Mouse (Mus musculus) forebrain, embryonic 16.5 days (tissue): ENCODE data around the gene Hoxc5. TPM values are rescaled to one million over a fixed set of nuclear protein-coding genes. Genes with fewer than 3 reads are reported as not detected.

ENCODE experiments used
- ATAC-seq: fragments of 200-750 bp; cut with Nextera tagmentation; 2 replicates; pipeline ENCODE4 v1.8.0; 2017; ENCODE audit warnings: mild to moderate bottlenecking, moderate library complexity
- H3K27ac ChIP-seq: fragments of 300-500 bp; sonication (generic); 2 replicates; pipeline ENCODE4 v1.5.1; 2014; ENCODE audit warnings: low read length, control low read depth
- H3K27me3 ChIP-seq: fragments of 300-500 bp; sonication (generic); replicated peaks from 2 replicates; pipeline ENCODE4 v1.6.1; 2014; ENCODE audit warnings: low read length; ENCODE audit not compliant: control insufficient read depth, insufficient read depth
- H3K36me3 ChIP-seq: fragments of 300-500 bp; sonication (generic); 2 replicates; pipeline ENCODE4 v1.6.1; 2014; ENCODE audit not compliant: control insufficient read depth, insufficient read depth
- H3K4me1 ChIP-seq: fragments of 300-500 bp; sonication (generic); replicated peaks from 2 replicates; pipeline ENCODE4 v1.6.1; 2014; ENCODE audit warnings: low read length; ENCODE audit not compliant: control insufficient read depth, insufficient read depth
- H3K4me2 ChIP-seq: fragments of 300-500 bp; sonication (generic); 2 replicates; pipeline ENCODE4 v1.6.1; 2014; ENCODE audit warnings: mild to moderate bottlenecking, low read length, control low read depth
- H3K4me3 ChIP-seq: fragments of 300-500 bp; sonication (generic); replicated peaks from 2 replicates; pipeline ENCODE4 v1.5.1; 2014; ENCODE audit warnings: mild to moderate bottlenecking, low read length, control low read depth
- H3K9ac ChIP-seq: fragments of 300-500 bp; sonication (generic); replicated peaks from 2 replicates; pipeline ENCODE4 v1.6.1; 2014; ENCODE audit warnings: low read depth, low read length, control low read depth
- H3K9me3 ChIP-seq: fragments of 300-500 bp; sonication (generic); 2 replicates; pipeline ENCODE4 v1.6.1; 2016; ENCODE audit warnings: low read length; ENCODE audit not compliant: control insufficient read depth
- WGBS: fragments of 180-500 bp; shearing (Covaris S2); extraction: QIAGEN DNeasy Blood & Tissue Kit; methylation state at CpG from one replicate; pipeline ENCODE4 v1.1.7; 2014; 5-methylcytosine and 5-hydroxymethylcytosine counted together
- polyA plus RNA-seq: library from polyadenylated mRNA; unstranded; fragments of >200 nt; fragmentation: Nextera tagmentation; extraction: Ambion mirVana; gene quantifications from 2 replicates; pipeline ENCODE4 v1.2.1, GENCODE M21; 2015

Gene Hoxc5
- polyA plus RNA-seq, 1 experiment from 2014 or later, result not detected

DNA sequence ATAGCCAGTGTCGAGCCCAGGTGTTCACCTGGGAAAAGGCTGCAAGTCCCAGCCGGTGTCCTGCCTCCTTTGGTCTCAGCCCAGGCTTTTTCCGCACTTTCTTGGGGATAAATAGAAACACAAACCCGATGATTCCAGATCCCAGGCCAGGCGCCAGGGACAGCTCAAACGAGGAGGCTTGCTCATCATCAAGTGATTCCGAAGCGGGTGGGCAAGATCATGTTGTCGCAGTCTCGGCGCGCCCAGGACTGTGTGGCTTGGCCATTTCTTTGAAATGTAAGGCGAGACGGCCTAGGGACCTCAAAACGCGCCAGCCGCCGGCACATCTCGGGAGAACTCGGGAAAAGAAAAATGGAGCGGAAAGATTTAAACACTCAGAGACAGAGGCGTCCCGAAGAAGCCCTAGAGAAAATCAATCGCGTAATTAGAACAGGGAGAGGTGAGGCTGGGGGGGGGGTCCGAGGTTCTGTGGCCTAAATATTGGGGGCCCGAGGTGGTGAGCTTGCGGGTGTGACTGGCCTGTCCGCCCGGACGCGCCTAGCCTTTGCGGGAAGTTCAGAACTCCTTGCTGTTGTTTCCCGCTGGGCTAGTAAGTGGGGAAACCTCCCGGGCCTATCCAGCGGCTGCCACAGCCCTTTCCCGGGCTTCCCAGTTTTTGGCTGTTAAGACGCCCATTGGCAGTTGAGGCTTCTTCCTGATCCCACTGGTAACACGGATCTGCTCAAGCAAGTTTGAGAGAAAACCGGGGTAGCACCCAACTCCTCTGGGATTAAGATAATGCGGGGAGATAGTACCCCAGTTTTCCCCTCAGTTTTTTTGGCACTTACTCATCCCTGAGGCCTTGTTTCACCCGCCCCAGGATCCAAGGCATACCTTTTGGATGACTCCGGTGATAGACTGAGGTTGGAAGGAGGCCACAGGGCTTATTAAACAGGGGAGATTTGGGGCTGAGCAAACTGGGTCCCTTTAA lies 60.3 kb downstream of the Hoxc5 start:
- H3K27me3 ChIP-seq, result peaks cover 91% of the 10 kb centered on the region
- H3K4me3 ChIP-seq, result no peak overlapping the region
- H3K4me1 ChIP-seq, result no peaks in the 10 kb centered on the region
- H3K27ac ChIP-seq, result no peak overlapping the region
- H3K36me3 ChIP-seq, result no peaks in the 10 kb centered on the region
- H3K4me2 ChIP-seq, result no peak overlapping the region
- no peak for ATAC-seq
- no peak overlapping the region for H3K9ac ChIP-seq
- WGBS, result under 1% methylated on average over 43 of the region's 43 CpGs
- H3K9me3 ChIP-seq, result no peaks in the 10 kb centered on the region

- no peak overlapping the region for H3K9ac ChIP-seq
- peaks cover 89% of the 10 kb centered on the region for H3K27me3 ChIP-seq
- WGBS, result 7% methylated on average over 9 of the region's 9 CpGs
- no peak overlapping the region for H3K4me3 ChIP-seq
- ATAC-seq, result no peak
- no peaks in the 10 kb centered on the region for H3K4me1 ChIP-seq
- no peaks in the 10 kb centered on the region for H3K36me3 ChIP-seq
- no peaks in the 10 kb centered on the region for H3K9me3 ChIP-seq
- H3K4me2 ChIP-seq, result no peak overlapping the region
- H3K27ac ChIP-seq, result no peak overlapping the region
Measured at GRCm38 (mm10) chr15:103028916-103029512, 61.8 kb downstream of the Hoxc5 start.

DNA sequence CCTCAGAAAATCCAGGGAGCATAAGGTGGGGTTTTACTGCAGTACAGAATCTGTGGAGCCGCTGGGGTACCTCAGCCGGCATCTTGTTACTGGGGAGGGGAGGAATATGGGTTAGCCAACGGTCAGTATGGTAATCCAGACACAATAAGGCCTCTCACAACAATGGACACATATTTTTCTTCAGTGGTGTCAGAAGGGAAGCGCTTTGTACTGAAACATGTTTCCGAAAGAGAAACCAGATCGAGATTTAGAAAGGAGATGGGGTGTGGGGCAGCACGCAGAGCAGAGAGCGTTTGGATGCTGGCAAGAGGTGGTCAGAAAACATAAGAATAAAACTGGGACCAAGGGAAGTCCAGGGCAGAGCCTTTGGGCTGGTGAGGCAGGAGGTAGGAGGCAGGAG lies 62.9 kb downstream of the Hoxc5 start:
- peaks cover 88% of the 10 kb centered on the region for H3K27me3 ChIP-seq
- H3K4me3 ChIP-seq, result no peak overlapping the region
- H3K9me3 ChIP-seq, result no peaks in the 10 kb centered on the region
- no peak overlapping the region for H3K4me2 ChIP-seq
- no peaks in the 10 kb centered on the region for H3K4me1 ChIP-seq
- no peak overlapping the region for H3K27ac ChIP-seq
- WGBS, result 2% methylated on average over 8 of the region's 8 CpGs
- ATAC-seq, result no peak
- H3K9ac ChIP-seq, result no peak overlapping the region
- no peaks in the 10 kb centered on the region for H3K36me3 ChIP-seq

- Histone ChIP-seq H3K27ac (no peak overlapping the region), H3K36me3 (no peaks in the 10 kb centered on the region), H3K9ac (no peak overlapping the region), H3K4me3 (no peak overlapping the region), H3K9me3 (no peaks in the 10 kb centered on the region), H3K27me3 (peaks cover 87% of the 10 kb centered on the region), H3K4me1 (no peaks in the 10 kb centered on the region), H3K4me2 (no peak overlapping the region)
- no CpG with 5 or more reads among the region's 3 CpGs for WGBS
- no peak for ATAC-seq
Measured at GRCm38 (mm10) chr15:103032167-103032566, 64.9 kb downstream of the Hoxc5 start.

GRCm38 (mm10) chr15:103032646-103033575 lies 65.7 kb downstream of the Hoxc5 start:
- H3K9me3 ChIP-seq, result no peaks in the 10 kb centered on the region
- no peaks in the 10 kb centered on the region for H3K4me1 ChIP-seq
- no peak overlapping the region for H3K4me3 ChIP-seq
- no peak overlapping the region for H3K27ac ChIP-seq
- peaks cover 88% of the 10 kb centered on the region for H3K27me3 ChIP-seq
- H3K36me3 ChIP-seq, result no peaks in the 10 kb centered on the region
- H3K4me2 ChIP-seq, result no peak overlapping the region
- ATAC-seq, result no peak
- under 1% methylated on average over 26 of the region's 26 CpGs for WGBS
- H3K9ac ChIP-seq, result no peak overlapping the region

GRCm38 (mm10) chr15:103034043-103034806 lies 67.0 kb downstream of the Hoxc5 start:
- H3K9ac ChIP-seq, result no peak overlapping the region
- peak overlapping the region; percentile 7; the same call in 1 of the 2 replicates for H3K4me2 ChIP-seq
- no peak for ATAC-seq
- no peaks in the 10 kb centered on the region for H3K4me1 ChIP-seq
- peaks cover 88% of the 10 kb centered on the region for H3K27me3 ChIP-seq
- H3K27ac ChIP-seq, result no peak overlapping the region
- H3K36me3 ChIP-seq, result no peaks in the 10 kb centered on the region
- 1% methylated on average over 24 of the region's 24 CpGs for WGBS
- H3K4me3 ChIP-seq, result no peak overlapping the region
- H3K9me3 ChIP-seq, result no peaks in the 10 kb centered on the region

DNA sequence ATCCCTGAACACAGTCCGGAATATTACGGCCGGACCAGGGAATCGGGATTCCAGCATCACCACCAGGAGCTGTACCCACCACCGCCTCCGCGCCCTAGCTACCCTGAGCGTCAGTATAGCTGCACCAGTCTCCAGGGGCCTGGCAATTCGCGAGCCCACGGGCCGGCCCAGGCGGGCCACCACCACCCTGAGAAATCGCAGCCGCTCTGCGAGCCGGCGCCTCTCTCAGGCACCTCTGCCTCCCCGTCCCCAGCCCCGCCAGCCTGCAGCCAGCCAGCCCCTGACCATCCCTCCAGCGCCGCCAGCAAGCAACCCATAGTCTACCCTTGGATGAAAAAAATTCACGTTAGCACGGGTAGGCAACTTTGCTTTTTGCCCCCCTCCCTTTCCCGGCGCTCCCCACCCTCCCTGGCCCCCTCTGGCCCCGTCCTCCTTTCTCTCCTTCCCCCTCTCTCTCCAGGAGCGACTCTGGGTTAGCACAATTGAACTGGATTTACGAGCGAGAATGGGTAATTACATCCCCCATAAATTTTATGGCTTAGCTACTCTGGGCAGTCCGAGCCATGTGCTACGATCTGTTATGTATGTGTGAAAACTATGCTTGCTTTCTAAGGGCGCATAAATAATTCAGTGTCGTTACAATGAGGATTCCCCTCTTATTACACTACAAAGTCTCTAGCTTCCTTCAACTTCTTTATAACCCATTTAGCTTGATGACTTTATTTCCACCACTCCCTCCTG lies 67.7 kb downstream of the Hoxc5 start:
- ATAC-seq, result no peak
- Histone ChIP-seq H3K4me2 (peak overlapping the region; percentile 7; the same call in 1 of the 2 replicates), H3K27me3 (peaks cover 93% of the 10 kb centered on the region), H3K36me3 (no peaks in the 10 kb centered on the region), H3K4me1 (no peaks in the 10 kb centered on the region), H3K9ac (no peak overlapping the region), H3K27ac (no peak overlapping the region), H3K9me3 (no peaks in the 10 kb centered on the region), H3K4me3 (no peak overlapping the region)
- 1% methylated on average over 34 of the region's 34 CpGs for WGBS

DNA sequence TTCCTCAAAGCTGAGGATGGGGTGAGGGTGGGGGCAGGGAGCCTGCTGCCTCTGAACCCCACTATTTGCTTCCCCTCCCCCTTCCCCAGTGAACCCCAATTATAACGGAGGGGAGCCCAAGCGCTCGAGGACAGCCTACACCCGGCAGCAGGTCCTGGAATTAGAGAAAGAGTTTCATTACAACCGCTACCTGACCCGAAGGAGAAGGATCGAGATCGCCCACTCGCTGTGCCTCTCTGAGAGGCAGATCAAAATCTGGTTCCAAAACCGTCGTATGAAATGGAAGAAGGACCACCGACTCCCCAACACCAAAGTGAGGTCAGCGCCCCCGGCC lies 68.3 kb downstream of the Hoxc5 start:
- H3K4me2 ChIP-seq, result no peak overlapping the region
- H3K4me1 ChIP-seq, result no peaks in the 10 kb centered on the region
- H3K9ac ChIP-seq, result no peak overlapping the region
- H3K36me3 ChIP-seq, result no peaks in the 10 kb centered on the region
- peaks cover 93% of the 10 kb centered on the region for H3K27me3 ChIP-seq
- H3K4me3 ChIP-seq, result no peak overlapping the region
- no peaks in the 10 kb centered on the region for H3K9me3 ChIP-seq
- no peak for ATAC-seq
- H3K27ac ChIP-seq, result no peak overlapping the region
- WGBS, result 2% methylated on average over 14 of the region's 14 CpGs
